Comparison of ENCODE assay signal across 8 mouse cellular contexts in genomic region chr5:142878570-142878969, GRCm38 (mm10). TPM values are rescaled to one million over a fixed set of nuclear protein-coding genes. Genes with fewer than 3 reads are reported as not detected.
DNase-seq lines count a peak whose midpoint lies in the region.

No protein-coding gene starts in this region.

- peak; percentile 80 for DNase-seq in cerebellum, adult 11-12 months
- no peak for DNase-seq in cerebellum, adult 9-10 months
- peak; percentile 69 for DNase-seq in layer of hippocampus, adult 9-11 months
- DNase-seq in layer of hippocampus, adult 11-12 months (ENCODE audit: low spot score) = no peak
- peak; percentile 63 to 68 for DNase-seq in cerebellum, postnatal 36 days
- peak; percentile 72 for DNase-seq in right cerebral cortex, postnatal 14 days
- no peak for DNase-seq in B cell, adult 2 months
- DNase-seq in gastrocnemius, postnatal 10 days = no peak

RNA-seq across cellular contexts. Expression of gene Fbxl18, which starts 16.7 kb away (rescaled TPM):
- total RNA-seq in gastrocnemius, postnatal 10 days (2021) = 1 to 10 TPM; 7.1 to 8.4 TPM

RNA-seq across cellular contexts. Expression of gene Actb, which starts 28.0 kb away (rescaled TPM):
- 1,000 to 10,000 TPM; 1,451 to 1,869 TPM for total RNA-seq in gastrocnemius, postnatal 10 days (2021)

Comparison
In these comparisons a context has a peak if more than half of its experiments do, and no peak if none do; other contexts are left out.
1. DNase-seq: peak in cerebellum, adult 11-12 months (single experiment), layer of hippocampus, adult 9-11 months (single experiment), cerebellum, postnatal 36 days (2 of 2) and right cerebral cortex, postnatal 14 days (single experiment); none in cerebellum, adult 9-10 months (single experiment), layer of hippocampus, adult 11-12 months (single experiment), B cell, adult 2 months (0 of 2) and gastrocnemius, postnatal 10 days (single experiment).